Mouse (Mus musculus) embryonic stem cell, embryonic (primary cell): ENCODE measurements around the gene Cntnap2.

Source experiments
- CTCF ChIA-PET, 4 experiments: fragments of 300-600 bp in 2 of 4; fragments of 350-600 bp in 2 of 4; sonication (Branson Sonifier 250); formaldehyde crosslinking; loops; one replicate each; lab custom pipeline; 2022; ENCODE audit warnings: inconsistent platforms in 2 of 4; lab: Charles Lee
- POLR2A ChIA-PET, 4 experiments: fragments of 300-600 bp in 2 of 4; fragments of 350-600 bp in 2 of 4; sonication (Branson Sonifier 250); formaldehyde crosslinking; loops; one replicate each; lab custom pipeline; 2022; ENCODE audit warnings: antibody characterized with exemption in 4 of 4, inconsistent platforms in 1 of 4; lab: Charles Lee

The Cntnap2 gene

GRCm38 (mm10) chr6:45841626-45842341 is 782.6 kb downstream of the Cntnap2 start:
- POLR2A ChIA-PET, result no interaction called here
- CTCF ChIA-PET, result no interaction called here

DNA sequence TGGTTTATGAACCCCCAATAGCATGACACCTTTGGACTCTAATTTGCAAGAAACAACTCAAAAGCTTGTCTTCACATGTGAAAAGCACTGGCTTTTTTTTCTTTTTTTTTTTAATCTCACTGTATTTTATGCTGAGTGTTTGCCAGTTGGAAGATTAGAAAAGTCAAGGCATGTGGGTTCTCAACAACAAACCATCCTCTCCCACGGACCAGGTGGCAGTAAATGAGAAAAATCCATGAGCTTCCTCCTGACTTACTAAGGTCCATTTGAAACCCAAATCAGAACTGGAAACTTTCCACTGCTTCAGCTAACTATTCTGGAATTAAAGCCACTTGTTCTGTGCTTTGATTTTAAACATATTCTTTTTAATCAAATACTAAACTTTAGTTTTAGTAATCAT is 784.6 kb downstream of the Cntnap2 start:
- ChIA-PET CTCF (no interaction called here), POLR2A (no interaction called here)

DNA sequence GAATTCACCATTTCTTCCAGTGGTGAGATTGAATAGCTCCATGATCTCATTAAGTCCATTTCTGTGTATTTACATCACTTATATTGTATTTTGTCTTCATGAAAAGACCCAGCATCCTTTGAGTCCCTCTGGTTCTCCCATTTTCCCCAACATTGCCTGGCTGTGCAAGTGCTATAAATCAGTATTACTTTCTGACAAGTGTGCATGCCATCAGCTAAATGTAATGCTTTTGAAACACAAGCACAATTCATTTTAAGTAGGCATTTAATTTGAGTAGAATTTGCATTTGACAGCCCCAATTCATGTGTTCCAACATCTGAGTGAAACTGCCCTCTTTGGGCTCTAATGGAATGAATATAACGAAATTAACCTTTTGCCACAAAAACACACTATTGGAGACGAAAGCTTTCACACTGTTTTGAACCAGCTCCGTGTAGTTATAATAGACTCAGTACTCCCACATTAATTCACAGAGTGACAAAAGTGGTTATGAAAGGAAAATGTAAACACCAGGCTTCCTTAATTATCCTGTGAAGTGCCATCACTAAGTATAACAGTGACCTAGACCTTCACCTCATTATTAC is 812.3 kb downstream of the Cntnap2 start:
- CTCF ChIA-PET, result no interaction called here
- POLR2A ChIA-PET, result no interaction called here

DNA sequence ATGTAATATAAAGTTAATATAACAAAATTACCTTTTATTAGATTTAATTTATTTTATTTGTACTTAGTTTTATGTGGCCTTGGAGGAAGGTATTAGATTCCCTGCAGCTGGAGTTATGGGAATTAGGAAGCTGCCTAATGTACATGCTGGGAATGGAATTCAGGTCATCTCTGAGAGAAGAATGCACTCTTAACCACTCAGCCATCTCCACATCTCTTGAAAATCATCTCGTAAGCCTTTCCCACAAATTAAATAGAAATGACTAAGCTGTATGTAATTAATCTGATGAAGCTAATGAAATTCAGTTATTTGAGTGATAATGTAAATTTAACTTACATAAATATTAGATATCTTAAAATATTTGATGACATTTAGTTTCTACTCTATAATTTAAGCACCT is 826.3 kb downstream of the Cntnap2 start:
- POLR2A ChIA-PET, result no interaction called here

DNA sequence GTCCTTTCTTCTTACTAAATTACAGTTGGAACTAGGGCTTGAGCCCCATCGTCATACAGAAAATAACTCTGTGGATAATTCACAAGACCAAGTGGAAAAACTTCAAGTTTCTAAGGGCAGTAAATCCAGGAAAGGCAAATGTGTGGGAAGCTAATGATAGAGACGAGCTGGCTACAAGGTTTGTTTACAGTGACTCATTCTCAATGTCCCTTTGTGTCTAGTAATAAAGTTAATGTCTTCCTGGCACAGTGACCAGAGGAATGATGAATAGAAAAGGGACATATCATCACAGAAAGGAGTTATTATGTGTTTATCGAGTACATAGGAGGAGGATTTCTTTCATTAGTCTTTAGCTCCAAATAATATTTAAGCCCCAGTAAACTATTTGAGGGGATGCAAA is 828.7 kb downstream of the Cntnap2 start:
- ChIA-PET POLR2A (no interaction called here), CTCF (no interaction called here)

More for the DNA sequence above, 826.3 kb downstream of the Cntnap2 start:
- CTCF ChIA-PET, result no interaction called here

DNA sequence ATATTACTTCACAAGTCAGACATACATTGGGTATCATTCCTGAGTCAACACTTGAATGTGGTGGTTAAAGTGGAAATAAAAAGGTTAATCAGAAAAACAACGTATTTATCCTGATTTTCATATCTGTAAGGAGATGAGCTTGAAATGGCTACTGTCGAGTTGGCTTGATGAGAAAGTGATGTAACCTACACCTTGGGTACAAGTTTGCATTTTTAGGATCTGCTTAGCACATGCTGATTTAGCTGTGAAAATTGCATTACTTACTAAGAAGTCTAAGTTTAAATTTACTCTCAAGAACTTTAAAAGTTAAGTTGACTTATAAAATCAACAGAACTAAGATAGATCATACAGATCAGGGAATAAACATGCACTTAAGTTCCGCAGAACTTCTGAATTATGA is 879.1 kb downstream of the Cntnap2 start:
- CTCF ChIA-PET, result no interaction called here
- POLR2A ChIA-PET, result interaction anchor here in 1 of 4 experiments (0.6 kb wide), 1 partner anchor 873 kb away, joined by 5 read pairs; no protein-coding TSS in a partner anchor

DNA sequence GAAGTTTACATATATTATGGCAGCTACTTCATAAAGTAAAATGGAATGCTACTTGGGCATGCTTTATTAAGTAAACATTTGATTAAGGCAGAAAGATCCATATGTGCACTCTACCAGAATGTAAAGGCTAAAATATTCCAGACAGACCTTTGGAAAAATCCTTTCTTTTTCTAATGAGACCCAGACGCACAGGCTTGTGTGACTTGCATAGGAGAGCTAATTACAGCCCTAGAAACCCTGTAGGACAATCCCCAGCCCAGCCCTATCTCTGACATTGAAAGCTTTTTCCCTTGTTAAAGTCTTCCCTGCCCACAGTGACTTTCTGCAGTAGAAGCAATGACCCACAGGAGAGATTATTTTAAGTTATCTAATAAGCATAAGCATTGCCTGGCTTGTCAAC is 879.6 kb downstream of the Cntnap2 start:
- ChIA-PET POLR2A (interaction anchor here in 1 of 4 experiments (0.6 kb wide), 1 partner anchor 873 kb away, joined by 5 read pairs; no protein-coding TSS in a partner anchor), CTCF (no interaction called here)

DNA sequence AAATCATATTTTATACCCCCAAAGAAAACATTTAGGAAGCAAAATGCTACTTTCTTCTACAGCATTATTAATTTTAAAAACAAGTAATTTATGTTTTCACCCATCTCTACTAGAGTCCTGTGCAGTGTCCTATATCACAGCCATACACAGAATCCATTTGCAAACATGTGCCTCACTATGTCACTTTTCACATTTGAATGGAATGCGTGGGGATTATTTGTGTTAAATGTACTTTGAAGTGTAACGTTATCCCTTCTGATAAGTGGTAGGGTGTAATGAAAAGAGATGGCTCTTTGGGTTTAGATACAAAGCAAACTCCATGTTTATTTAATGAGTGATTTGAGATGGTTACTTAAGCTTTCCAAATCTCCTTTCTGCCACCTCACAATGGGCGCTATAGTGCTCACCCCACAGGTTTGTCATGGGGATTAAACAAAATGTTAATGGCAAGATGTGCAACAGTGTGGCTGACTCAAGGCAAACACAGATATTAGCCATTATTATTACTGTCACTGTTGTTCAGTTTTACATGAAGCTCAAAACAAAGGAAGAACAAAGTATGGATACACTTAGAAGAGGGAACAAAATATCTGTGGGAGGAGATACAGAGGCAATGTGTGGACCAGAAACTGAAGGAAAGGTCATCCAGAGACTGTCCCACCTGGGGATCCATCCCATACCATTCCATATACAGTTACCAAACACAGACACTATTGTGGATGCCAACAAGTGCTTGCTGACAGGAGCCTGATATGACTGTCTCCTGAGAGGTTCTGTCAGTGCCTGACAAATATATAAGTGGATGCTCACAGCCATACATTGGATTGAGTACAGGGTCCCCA is 886.2 kb downstream of the Cntnap2 start:
- ChIA-PET CTCF (no interaction called here), POLR2A (no interaction called here)

- ChIA-PET POLR2A (no interaction called here), CTCF (no interaction called here)
These were observed 895.6 kb downstream of the Cntnap2 start for GRCm38 (mm10) chr6:45954773-45955172.

DNA sequence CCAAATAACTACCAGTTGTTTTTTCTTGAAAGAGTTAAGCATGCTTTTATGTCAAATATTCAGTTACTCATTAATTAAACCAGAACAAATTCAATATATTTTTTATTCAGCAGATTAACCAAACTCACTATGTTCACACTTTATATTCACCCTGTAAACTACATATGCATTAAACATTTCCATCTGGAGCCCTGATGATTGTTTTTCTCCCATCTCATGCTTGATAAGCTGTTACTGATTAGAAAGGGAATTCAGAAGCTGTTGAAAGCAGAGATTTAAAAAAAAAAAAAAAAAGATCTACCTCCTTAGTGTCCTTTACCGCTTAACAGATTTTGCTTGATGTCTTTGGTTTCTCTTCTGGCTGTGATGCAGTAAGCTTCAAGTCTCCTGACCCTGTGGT is 905.3 kb downstream of the Cntnap2 start:
- POLR2A ChIA-PET, result interaction anchor here in 1 of 4 experiments (0.7 kb wide), 1 partner anchor 15 kb away, joined by 6 read pairs; no protein-coding TSS in a partner anchor

GRCm38 (mm10) chr6:45974471-45975154 is 915.5 kb downstream of the Cntnap2 start:
- ChIA-PET POLR2A (no interaction called here), CTCF (no interaction called here)

More for the DNA sequence above, 905.3 kb downstream of the Cntnap2 start:
- CTCF ChIA-PET, result no interaction called here

DNA sequence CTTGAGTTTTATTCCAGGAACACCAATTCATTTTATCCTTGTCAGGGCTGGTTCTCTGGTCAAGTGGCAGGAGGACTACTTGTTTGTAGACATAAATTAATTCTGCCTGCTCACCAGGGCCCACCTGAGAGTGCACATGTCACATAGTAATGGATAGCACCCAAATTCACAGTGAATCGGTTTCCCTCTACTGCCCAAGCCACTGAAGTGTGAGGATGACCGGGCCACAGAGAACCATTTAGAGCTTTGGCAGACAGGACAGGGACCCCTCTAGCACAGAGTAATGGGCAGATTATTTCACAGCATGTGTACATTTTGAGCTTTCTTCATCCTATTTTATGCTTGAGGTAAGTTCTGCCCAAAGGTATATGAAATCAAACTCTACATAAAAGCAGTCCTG is 920.0 kb downstream of the Cntnap2 start:
- ChIA-PET POLR2A (no interaction called here), CTCF (no interaction called here)

GRCm38 (mm10) chr6:45988051-45988450 is 928.9 kb downstream of the Cntnap2 start:
- POLR2A ChIA-PET, result no interaction called here
- CTCF ChIA-PET, result no interaction called here

DNA sequence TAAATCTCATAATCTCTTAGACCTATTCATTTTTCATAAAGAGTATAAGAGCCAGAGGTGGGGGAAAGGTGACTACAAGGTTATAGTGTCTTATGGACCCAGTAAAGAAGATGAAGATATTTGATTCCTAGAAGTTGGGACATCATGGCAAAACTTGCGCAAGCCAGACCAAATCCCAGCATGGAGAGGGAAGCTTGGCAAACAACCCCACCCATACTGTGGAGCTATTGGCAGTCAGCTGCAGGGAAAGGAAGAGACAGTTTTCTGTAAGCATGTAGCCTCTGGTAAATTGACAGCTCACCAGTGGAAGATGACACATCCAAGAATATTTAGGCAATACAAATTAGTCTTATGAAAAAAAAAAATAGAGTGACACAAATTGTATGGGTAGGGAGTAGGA is 931.9 kb downstream of the Cntnap2 start:
- CTCF ChIA-PET, result no interaction called here
- POLR2A ChIA-PET, result no interaction called here

DNA sequence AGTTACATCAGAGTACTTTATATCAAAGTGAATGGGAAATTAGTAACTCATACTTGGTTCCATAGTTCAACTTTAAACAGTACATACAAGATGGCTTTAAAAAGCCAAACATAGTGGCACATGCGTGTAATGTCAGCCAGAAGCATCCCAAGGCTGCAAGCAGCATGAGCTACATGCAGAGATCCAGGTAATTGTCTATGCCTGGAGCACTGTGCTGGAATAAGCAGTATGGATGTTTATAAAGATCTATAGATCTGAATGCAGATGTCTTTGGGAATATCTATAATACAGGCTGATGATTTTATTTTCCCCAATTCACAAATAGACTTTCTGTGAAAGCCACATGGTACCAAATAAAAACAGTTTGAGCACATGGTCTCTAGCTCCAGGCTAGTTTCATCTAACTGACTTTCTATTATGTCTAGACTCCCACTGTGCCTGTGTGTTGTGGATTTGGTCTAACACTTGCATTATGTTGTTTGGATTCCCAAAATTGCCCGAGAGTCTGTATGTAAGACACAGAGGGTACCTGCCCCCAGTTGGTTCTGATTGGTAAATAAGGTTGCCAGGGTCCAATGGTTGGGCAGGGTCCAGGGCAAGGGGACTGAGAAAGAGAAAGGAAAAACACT is 963.5 kb downstream of the Cntnap2 start:
- ChIA-PET POLR2A (no interaction called here), CTCF (no interaction called here)

DNA sequence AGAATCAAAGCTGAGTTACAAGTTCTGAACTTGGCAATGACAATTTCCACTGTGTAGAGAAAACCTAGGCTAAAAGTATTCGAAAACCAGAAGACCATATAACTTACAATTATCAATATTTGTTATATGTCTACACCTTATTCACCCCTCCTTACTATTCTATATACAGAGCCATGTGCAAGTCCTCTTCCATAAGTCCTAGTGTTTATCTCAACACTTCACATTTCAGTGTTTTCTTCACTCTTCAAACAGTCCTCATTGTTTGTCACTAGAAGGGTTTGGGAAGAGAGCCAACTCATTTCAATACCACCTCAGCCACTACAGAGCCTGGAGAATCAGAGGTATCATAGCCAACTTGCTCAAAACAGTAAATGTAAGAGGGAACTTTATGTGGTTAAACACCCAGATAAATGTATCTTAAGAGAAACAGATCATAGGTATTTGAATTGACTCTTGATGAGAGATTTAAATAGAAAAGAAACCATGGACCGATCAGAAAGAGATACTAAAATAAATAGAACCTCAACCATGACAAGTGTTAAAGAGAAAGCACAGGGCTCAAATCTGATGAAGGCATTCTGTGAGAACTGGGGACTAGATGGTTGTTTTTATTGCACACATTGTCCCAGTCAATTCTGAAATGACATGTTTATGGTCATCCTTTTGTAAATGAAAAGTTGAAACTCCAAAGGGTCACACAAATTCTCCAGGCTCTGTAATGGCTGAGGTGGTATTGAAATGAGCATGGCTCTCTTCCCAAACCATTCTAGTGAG is 972.9 kb downstream of the Cntnap2 start:
- POLR2A ChIA-PET, result no interaction called here
- CTCF ChIA-PET, result no interaction called here

DNA sequence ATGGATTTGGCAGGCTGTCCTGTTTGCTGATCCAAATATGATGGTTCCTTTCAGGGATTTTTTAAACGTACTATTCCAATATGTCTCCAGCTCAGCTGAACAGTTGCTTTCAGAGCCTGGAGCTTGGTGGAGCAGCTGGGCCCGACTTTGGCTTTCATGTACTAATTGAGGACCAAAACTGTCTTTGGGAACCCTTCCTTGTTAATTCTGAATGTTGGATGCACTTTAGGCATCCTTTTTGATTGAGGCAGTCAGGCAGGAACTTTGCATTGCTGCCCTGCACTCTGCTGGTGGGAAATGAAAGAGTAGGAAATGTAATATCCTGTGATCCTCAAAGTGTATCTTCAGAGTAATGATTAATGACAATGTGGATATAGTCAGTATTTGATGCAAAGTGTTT is 974.0 kb downstream of the Cntnap2 start:
- ChIA-PET POLR2A (no interaction called here), CTCF (no interaction called here)

DNA sequence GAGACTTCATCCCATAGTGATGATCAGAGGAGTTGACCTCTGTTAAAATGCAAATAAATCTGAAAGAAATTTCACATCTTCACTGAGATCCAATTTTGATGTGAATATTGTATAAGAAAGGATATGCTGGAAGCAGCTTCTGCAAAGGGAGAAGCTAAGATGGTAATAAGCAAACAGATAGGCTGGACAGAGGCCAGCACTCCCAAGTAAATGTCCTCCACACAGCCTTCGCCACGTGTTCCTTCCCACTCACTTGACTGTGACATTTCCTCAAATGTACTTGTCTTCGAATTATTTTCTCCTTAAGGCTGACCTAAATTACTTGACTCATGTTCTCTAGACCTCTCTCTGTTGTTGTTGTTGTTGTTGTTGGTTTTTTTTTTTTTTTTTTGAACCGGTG is 981.5 kb downstream of the Cntnap2 start:
- POLR2A ChIA-PET, result no interaction called here
- CTCF ChIA-PET, result no interaction called here

DNA sequence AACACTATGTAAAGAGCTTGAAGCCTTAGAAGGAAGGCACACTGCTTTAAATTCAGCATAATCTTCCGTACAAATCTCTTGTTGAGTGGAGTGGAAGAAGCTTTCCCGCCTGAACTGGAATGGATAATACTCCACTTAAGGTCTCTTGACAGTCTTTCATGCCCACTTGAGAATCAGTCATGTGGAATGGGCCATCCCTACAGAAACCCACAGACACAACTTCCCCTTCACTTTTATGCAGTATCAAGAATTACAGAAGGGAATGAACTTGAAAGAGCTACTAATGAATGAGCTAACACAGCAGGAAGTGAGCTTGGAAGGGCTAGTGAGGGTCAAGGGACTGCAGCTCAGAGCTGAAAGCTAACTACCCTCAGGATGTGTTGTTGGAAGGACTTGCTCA is 1021.1 kb downstream of the Cntnap2 start:
- ChIA-PET CTCF (no interaction called here), POLR2A (no interaction called here)
